Mouse (Mus musculus) kidney, adult 11 months (tissue): ENCODE measurements around the gene Pdss2.

Source experiments
- DNase-seq: peaks from one replicate; pipeline ENCODE4 v3.0.0; 2022

The Pdss2 gene

GRCm38 (mm10) chr10:43220910-43221625 is at the start of gene Pdss2:
Gene Pdss2 (plus strand): TSS chr10:43221486.
- peak; percentile 97 for DNase-seq

DNA sequence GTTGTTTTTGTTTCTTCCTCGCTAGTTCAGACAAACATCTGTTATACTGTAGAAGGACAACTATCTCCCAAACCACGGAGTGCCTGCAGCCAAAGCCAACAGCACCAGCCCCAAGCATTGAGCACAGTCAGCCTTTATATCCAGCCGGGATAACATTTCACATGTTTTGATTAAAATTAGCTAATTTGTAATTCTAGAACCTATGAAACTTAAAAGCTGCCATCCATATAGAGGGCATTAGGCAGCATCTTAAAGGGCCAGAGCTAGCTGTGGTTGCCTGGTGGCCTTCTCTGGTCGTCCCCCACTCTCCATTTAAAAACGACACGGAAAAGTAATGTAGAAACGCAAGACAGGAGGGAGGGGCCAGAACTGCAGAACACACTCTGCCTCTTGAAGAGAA is 49.2 kb upstream of the Pdss2 start:
- no peak for DNase-seq

DNA sequence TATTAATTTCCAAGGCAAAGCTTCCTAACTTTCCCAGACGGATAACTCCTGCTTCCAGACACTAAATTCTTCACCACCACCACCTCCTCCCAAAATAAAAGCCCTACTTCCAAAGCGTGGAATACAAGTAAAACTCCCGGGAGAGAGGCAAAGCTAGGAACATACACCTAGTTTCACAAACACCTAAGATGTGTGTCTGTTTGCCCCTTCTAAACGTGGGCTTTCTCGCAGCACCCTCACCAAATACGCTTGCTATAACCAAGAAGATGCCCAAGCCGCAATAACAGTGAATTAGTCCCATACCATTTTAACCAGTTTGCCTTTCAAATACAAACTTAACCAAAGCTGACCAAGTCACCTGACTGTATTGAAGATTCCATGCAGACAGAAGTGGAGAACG is 48.7 kb upstream of the Pdss2 start:
- DNase-seq, result no peak

GRCm38 (mm10) chr10:43173141-43173827 is 48.0 kb upstream of the Pdss2 start:
- DNase-seq, result peak; percentile 27

GRCm38 (mm10) chr10:43173828-43174325 is 47.4 kb upstream of the Pdss2 start:
- DNase-seq, result no peak

- no peak for DNase-seq
Measured at GRCm38 (mm10) chr10:43174326-43175155, 46.7 kb upstream of the Pdss2 start, which contains the start of the genes Sobp and 9030612E09Rik. Gene Sobp (minus strand): TSS chr10:43174530. Gene 9030612E09Rik (plus strand): TSS chr10:43174704.

- no peak for DNase-seq
Measured at GRCm38 (mm10) chr10:43175156-43175601, 46.1 kb upstream of the Pdss2 start.

DNA sequence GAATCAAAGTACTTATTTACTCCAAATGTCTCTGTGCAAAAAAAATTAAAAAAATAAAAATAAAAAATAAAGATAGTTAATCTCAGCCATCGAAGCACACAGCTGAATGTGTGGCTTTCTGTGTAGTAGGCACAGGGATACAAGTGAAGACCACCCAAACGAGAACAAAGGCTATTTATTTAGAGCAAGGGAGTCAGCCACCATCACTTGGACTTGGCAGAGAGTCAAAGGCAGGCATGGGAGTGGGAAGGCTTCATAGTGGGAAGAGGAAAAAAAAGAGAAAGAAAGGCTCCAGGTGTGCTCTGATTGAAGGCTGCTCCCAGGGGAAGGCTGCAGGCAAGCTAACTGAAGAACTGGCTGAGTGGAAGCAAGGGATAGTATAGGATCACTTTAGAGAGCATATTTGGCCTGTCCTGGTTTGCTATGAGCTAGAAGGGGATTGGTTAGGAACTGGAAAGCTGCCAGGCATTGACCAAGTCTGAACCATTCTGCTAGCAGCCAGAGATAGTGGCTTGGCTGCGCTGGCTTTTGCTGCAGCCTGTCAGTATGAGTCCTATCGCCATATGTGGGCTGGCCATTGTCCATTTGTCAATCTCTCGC is 40.9 kb upstream of the Pdss2 start:
- DNase-seq, result no peak

DNA sequence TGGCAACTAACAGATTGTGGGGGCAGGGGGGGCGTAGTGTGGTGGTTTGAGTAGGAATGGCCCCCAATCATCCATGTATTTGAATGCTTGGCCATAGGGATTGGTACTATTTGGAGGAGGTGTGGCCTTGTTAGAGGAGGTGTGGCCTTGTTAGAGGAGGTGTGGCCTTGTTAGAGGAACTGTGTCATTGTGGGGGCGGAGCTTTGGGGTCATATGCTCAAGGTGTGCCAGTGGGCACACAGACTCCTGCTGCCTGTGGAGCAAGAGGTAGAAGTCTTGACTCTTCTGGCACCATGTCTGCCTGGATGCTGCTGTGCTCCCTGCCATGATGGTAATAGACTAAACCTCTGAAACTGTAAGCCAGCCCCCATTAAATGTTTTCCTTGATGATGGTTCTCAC is 21.1 kb upstream of the Pdss2 start:
- no peak for DNase-seq

- no peak for DNase-seq
Measured at GRCm38 (mm10) chr10:43203865-43204264, 17.4 kb upstream of the Pdss2 start.

GRCm38 (mm10) chr10:43211866-43212265 is 9.4 kb upstream of the Pdss2 start:
- no peak for DNase-seq

DNA sequence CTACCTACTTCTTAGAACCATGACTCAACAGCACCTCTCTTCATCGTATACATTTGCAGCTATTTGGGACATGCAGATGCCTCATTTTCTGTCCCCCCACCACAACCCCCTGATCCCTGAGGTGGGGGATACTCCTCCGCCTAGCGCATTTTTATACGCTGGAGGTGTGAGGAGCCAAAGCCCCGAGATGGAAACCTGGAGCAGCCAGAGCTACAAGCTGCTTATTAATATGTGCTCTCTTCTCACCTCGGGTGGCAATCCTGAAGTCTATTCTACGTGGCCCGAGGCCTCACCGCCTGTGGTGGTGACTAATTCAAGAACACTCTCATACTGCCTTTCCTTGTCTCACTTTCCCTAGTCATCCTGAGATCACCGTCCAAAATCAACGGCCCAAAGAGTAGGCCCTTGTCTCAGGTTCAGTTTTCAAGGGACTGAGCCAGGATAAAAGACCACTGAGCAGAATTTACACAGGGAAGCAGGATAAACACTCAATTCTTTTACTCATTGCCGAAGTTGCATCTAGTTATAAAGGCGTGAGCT is 3.9 kb upstream of the Pdss2 start:
- no peak for DNase-seq

GRCm38 (mm10) chr10:43220479-43220878 is 807 bp upstream of the Pdss2 start:
- DNase-seq, result no peak

DNA sequence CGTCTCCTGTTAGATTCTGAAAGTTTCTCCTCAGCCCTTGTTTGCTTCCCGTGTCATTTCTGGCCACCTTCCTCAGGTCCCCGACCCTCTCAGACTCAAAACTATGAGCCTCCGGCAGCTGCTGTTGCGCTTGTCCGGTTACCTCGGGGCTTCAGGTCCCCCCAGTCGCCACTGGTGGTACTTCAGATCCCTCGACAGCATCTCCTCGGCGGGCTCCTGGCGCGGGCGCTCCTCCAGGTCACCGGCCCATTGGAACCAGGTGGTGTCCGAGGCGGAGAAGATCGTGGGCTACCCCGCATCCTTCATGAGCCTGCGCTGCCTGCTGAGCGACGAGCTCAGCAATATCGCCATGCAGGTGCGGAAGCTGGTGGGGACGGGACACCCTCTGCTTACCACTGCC is 373 bp downstream of the Pdss2 start:
- DNase-seq, result no peak

DNA sequence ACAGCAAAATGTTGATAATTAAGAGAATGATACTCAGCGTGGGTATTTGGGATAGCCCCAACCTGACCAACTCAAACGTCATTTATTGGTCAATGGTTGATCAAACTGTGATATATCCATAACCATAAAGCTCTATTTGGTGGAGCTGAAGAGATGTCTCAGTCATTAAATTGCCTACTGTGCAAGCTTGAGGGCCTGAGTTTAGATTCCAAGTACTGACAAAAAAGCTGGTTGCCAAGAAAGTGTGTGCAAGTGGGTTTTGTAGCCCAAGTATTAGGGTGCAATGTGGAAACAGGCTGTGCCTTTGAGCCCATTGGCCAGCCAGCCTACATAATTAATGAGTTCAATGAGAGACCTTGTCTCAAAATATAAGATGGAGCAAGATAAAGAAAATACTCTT is 2.1 kb downstream of the Pdss2 start:
- DNase-seq, result no peak

DNA sequence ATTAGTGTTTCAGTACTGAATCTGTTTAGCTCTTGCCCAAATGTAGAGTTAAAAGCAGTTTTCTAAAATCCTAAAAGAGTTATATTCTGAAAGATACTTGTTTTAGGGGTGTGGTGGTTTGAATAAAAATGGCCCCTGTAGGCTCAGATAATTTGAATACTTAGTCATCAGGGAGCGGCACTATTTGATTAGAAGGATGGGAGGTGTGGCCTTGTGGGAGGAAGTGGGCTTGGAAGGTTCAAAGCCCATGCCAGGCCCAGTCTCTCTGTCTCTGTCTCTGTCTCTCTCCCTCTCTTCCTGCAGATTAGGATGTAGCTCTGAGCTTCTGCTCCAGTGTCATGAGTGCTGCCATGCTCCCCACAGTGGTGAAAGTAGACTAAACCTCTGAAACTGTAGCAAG is 5.1 kb downstream of the Pdss2 start:
- no peak for DNase-seq

- no peak for DNase-seq
Measured at GRCm38 (mm10) chr10:43229236-43229635, 8.0 kb downstream of the Pdss2 start.

DNA sequence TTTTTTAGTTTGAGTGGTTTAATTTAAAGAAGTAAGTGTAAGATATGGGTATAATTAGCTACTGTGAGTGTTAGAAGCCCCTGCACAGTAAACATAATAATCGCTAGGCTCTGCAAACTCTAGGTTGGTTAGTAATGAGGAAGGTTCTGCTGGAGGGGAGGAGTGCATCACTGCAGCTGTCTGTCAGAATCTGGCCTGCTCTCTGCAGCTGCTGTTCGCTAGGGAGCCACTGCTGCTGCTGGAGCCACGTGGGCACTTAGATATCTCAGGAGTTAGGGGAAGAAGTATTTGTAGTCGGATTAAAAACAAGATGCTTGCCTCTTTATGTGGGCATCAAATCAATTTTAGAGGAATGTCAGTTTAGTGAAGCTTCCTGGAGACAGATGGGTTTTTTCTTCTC is 13.2 kb downstream of the Pdss2 start:
- DNase-seq, result no peak

DNA sequence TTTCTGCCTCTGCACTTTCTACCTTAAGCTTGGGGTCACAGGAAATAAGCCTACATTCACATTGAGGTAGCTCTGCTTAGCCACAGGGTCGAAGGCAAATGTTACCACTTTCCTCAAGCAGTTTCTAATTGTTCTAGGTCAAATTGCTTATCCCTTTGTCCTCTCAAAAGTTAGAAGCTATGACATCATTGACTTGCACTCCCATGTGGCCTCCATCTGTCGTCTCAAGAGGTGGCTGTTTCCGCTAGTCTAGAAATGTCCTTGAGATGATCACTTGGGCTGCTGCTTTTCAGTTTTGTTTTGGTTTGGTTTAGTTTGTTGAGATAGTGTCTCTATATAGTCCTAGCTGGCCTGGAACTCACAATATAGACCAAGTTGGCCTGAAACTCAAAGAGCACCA is 13.7 kb downstream of the Pdss2 start:
- no peak for DNase-seq

GRCm38 (mm10) chr10:43235758-43236669 is 14.7 kb downstream of the Pdss2 start:
- no peak for DNase-seq

DNA sequence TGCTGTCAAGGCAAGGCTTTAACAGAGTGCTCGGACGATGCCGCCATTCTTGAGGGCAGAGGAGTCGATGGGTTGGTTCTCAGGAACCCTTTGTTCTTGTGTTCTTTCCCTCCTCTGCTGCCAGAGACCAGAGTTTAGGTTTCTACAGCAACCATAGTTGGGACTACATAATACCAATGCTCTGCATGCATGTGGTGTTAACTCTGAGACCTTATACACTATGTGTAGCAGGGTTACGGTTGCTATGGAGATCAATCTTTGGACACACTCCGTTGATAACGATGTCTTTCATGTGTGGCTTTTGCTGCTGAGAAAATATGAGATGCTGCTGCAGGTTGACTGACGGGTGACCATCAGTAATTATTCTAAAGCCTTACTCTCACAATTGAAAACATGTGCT is 20.9 kb downstream of the Pdss2 start:
- DNase-seq, result no peak
